Mouse (Mus musculus): ENCODE measurements around the gene Cyp4f18.

DNA sequence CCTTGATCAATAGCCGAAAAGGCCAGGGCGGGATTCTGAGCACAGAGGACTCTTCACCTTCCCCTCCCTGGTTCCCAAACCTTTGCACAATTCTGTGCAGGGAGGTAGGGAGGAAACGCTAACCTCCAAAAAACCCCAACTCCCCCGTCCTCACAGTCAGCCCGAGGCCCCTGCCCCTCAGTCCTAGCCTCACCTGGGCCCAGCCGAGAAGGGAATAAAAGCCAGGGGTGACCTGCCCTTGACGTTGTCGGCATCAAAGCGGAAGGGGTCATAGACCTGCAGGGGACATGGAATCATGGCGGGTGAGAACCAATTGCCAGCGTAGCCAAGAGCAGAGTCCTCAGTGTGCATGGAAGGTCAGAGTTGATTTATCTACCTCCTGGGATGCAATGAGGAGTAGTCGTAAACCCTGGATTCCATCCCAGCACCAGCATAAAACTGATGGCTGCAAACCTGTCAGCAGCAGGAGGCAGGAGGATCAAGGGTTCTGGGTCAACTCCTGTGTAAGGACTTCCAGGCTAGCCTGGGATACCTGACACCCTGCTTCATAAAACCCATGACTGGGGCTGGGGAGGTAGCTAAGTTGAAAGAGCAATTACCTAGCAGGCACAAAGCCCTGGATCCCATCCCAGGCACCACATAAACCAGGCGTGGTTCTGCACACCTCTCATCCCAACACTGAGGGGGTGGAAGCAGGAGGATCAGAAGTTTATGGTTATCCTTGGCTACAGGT, 20.4 kb downstream of the Cyp4f18 start:
- TF ChIP-seq POLR2A (IDR thresholded peaks at IDR 0.05; ENCODE audit: borderline replicate concordance, low read depth, low read length): no peak
- no peak for TF ChIP-seq CTCF (IDR thresholded peaks at IDR 0.05; ENCODE audit: low read depth, low read length)

Measured in bone marrow macrophage, adult 2 months (primary cell).